Mouse (Mus musculus) macrophage (primary cell): Measurements from ENCODE around the gene Itga1. TPM values are rescaled to one million over a fixed set of nuclear protein-coding genes. Genes with fewer than 3 reads are reported as not detected.

Source experiments
- H3K27ac ChIP-seq: fragments of 350-480 bp; formaldehyde crosslinking; 2 replicates; pipeline ENCODE4 v1.9.0; 2021
- H3K36me3 ChIP-seq: fragments of 350-480 bp; formaldehyde crosslinking; 2 replicates; pipeline ENCODE4 v1.9.0; 2021; ENCODE audit errors: inconsistent target
- H3K4me3 ChIP-seq: fragments of 350-480 bp; formaldehyde crosslinking; 2 replicates; pipeline ENCODE4 v1.9.0; 2021; ENCODE audit errors: inconsistent target
- H3K79me2 ChIP-seq: fragments of 350-480 bp; formaldehyde crosslinking; 2 replicates; pipeline ENCODE4 v1.9.0; 2021; ENCODE audit errors: inconsistent target
- whole genome bisulfite sequencing: methylation state at CpG from one replicate; pipeline ENCODE4 v1.1.7; 2026; ENCODE audit warnings: inconsistent platforms; ENCODE audit not compliant: missing documents; 5-methylcytosine and 5-hydroxymethylcytosine counted together
- polyA plus RNA-seq: library from polyadenylated mRNA; stranded (reverse); fragments of 250-400 nt; gene quantifications from 3 replicates; pipeline ENCODE4 v1.2.4, GENCODE M21; 2018; ENCODE audit warnings: inconsistent platforms

Itga1 gene
- polyA plus RNA-seq, 1 experiment from 2014 or later: 0.33 TPM

GRCm38 (mm10) chr13:115054783-115055182 is 47.0 kb downstream of the Itga1 start:
- WGBS: 76% methylated on average over 9 of the region's 9 CpGs
- Histone ChIP-seq H3K79me2 (no peaks in the 10 kb centered on the region), H3K27ac (no peak overlapping the region), H3K4me3 (no peak overlapping the region), H3K36me3 (no peaks in the 10 kb centered on the region)

GRCm38 (mm10) chr13:115052568-115052967 is 49.2 kb downstream of the Itga1 start:
- H3K4me3 ChIP-seq: no peak overlapping the region
- 82% methylated on average over 7 of the region's 7 CpGs for WGBS
- no peak overlapping the region for H3K27ac ChIP-seq
- no peaks in the 10 kb centered on the region for H3K36me3 ChIP-seq
- no peaks in the 10 kb centered on the region for H3K79me2 ChIP-seq

- no peaks in the 10 kb centered on the region for H3K36me3 ChIP-seq
- H3K27ac ChIP-seq: no peak overlapping the region
- 85% methylated on average over 13 of the region's 13 CpGs for WGBS
- no peaks in the 10 kb centered on the region for H3K79me2 ChIP-seq
- H3K4me3 ChIP-seq: no peak overlapping the region
Measured at GRCm38 (mm10) chr13:115050660-115051559, 50.9 kb downstream of the Itga1 start.

- Histone ChIP-seq H3K79me2 (no peaks in the 10 kb centered on the region), H3K4me3 (no peak overlapping the region), H3K36me3 (no peaks in the 10 kb centered on the region), H3K27ac (no peak overlapping the region)
- 38% methylated on average over 2 of the region's 2 CpGs for WGBS
Measured at GRCm38 (mm10) chr13:115042652-115043051, 59.1 kb downstream of the Itga1 start.

GRCm38 (mm10) chr13:115037304-115037703 is 64.5 kb downstream of the Itga1 start:
- no peak overlapping the region for H3K4me3 ChIP-seq
- H3K79me2 ChIP-seq: no peaks in the 10 kb centered on the region
- 92% methylated on average over 4 of the region's 4 CpGs for WGBS
- H3K36me3 ChIP-seq: no peaks in the 10 kb centered on the region
- no peak overlapping the region for H3K27ac ChIP-seq

GRCm38 (mm10) chr13:115035387-115035786 is 66.4 kb downstream of the Itga1 start:
- H3K79me2 ChIP-seq: no peaks in the 10 kb centered on the region
- no peak overlapping the region for H3K27ac ChIP-seq
- H3K36me3 ChIP-seq: no peaks in the 10 kb centered on the region
- WGBS: 54% methylated on average over 8 of the region's 8 CpGs
- no peak overlapping the region for H3K4me3 ChIP-seq

GRCm38 (mm10) chr13:115033135-115033534 is 68.6 kb downstream of the Itga1 start:
- H3K79me2 ChIP-seq: no peaks in the 10 kb centered on the region
- H3K36me3 ChIP-seq: no peaks in the 10 kb centered on the region
- no peak overlapping the region for H3K27ac ChIP-seq
- no peak overlapping the region for H3K4me3 ChIP-seq
- 95% methylated on average over 2 of the region's 2 CpGs for WGBS

- WGBS: 88% methylated on average over 17 of the region's 17 CpGs
- no peak overlapping the region for H3K27ac ChIP-seq
- no peak overlapping the region for H3K4me3 ChIP-seq
- no peaks in the 10 kb centered on the region for H3K36me3 ChIP-seq
- no peaks in the 10 kb centered on the region for H3K79me2 ChIP-seq
Measured at GRCm38 (mm10) chr13:115031177-115032000, 70.4 kb downstream of the Itga1 start.

GRCm38 (mm10) chr13:115025394-115025793 is 76.4 kb downstream of the Itga1 start:
- Histone ChIP-seq H3K4me3 (no peak overlapping the region), H3K36me3 (no peaks in the 10 kb centered on the region), H3K79me2 (no peaks in the 10 kb centered on the region), H3K27ac (no peak overlapping the region)
- WGBS: 91% methylated on average over 3 of the region's 3 CpGs

- no peak overlapping the region for H3K27ac ChIP-seq
- WGBS: 92% methylated on average over 6 of the region's 6 CpGs
- no peak overlapping the region for H3K4me3 ChIP-seq
- H3K79me2 ChIP-seq: no peaks in the 10 kb centered on the region
- no peaks in the 10 kb centered on the region for H3K36me3 ChIP-seq
Measured at GRCm38 (mm10) chr13:115022117-115022787, 79.5 kb downstream of the Itga1 start.

GRCm38 (mm10) chr13:115021411-115021810 is 80.4 kb downstream of the Itga1 start:
- Histone ChIP-seq H3K4me3 (no peak overlapping the region), H3K36me3 (no peaks in the 10 kb centered on the region), H3K79me2 (no peaks in the 10 kb centered on the region), H3K27ac (no peak overlapping the region)
- 71% methylated on average over 10 of the region's 10 CpGs for WGBS

GRCm38 (mm10) chr13:115020727-115021126 is 81.0 kb downstream of the Itga1 start:
- WGBS: 56% methylated on average over 4 of the region's 4 CpGs

GRCm38 (mm10) chr13:115017545-115017944 is 84.2 kb downstream of the Itga1 start:
- no peak overlapping the region for H3K4me3 ChIP-seq
- H3K27ac ChIP-seq: no peak overlapping the region
- 95% methylated on average over 9 of the region's 9 CpGs for WGBS
- no peaks in the 10 kb centered on the region for H3K79me2 ChIP-seq
- no peaks in the 10 kb centered on the region for H3K36me3 ChIP-seq

More at GRCm38 (mm10) chr13:115020727-115021126, 81.0 kb downstream of the Itga1 start:
- Histone ChIP-seq H3K36me3 (no peaks in the 10 kb centered on the region), H3K79me2 (no peaks in the 10 kb centered on the region), H3K4me3 (no peak overlapping the region), H3K27ac (no peak overlapping the region)

- no peak overlapping the region for H3K4me3 ChIP-seq
- WGBS: 39% methylated on average over 6 of the region's 6 CpGs
- H3K79me2 ChIP-seq: no peaks in the 10 kb centered on the region
- H3K27ac ChIP-seq: no peak overlapping the region
- H3K36me3 ChIP-seq: no peaks in the 10 kb centered on the region
Measured at GRCm38 (mm10) chr13:115011547-115011946, 90.2 kb downstream of the Itga1 start.
